Comparison of ENCODE assay signal across 16 mouse cellular contexts in the genomic region with DNA sequence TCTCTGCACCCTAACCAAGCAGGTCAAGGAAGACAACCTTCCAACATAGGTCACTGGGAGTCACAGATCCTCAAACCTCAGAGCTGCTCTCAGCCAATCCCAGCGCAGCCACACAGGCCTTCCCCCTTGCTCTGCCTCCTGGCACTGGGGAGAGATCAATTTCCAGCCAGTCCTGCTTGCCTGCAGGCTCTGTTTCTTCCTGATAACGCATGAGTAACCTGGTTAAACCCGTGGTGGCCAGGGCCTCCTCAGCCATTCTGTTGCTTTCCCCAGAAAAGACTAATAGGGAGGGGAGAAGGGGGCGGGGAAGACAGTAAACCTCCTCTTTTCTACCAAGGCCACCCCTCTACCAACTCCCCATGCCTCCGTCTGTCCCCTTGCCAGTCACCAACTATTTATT. TPM values are rescaled to one million over a fixed set of nuclear protein-coding genes. Genes with fewer than 3 reads are reported as not detected.
DNase-seq lines count a peak whose midpoint lies in the region; ATAC-seq and TF ChIP-seq lines count a peak whose summit lies in the region.
"Had no signal": no experiment of that assay in that cellular context is flagged by ENCODE, and none has a peak within 500 bp of the region (broad histone marks: within the 10 kb centered on the region; RNA-seq: fewer than 3 reads in every experiment).

No protein-coding gene starts in this region.

- DNase-seq in hindbrain, embryonic 10.5 days (ENCODE audit: low spot score): no peak
- DNase-seq in MEL (ENCODE audit: low read depth, low spot score): peak; percentile 84
- DNase-seq in embryonic facial prominence, embryonic 10.5 days (ENCODE audit: low spot score): no peak
- no peak for DNase-seq in urinary bladder, postnatal 25 days (ENCODE audit: low spot score)
- no peak for DNase-seq in thymus, postnatal 36 days
- DNase-seq: gastrocnemius, postnatal 14 days; heart, postnatal 4 days; lung, postnatal 14 days; thymus, postnatal 4 days had no signal

- no peak for ATAC-seq in hindbrain, embryonic 13.5 days (ENCODE audit: low FRiP score)
- ATAC-seq in liver, embryonic 16.5 days (ENCODE audit: low read depth): peak; percentile 48
- ATAC-seq: inflammation-experienced regulatory T-cells, adult 6 months had no signal

- no peaks in the 10 kb centered on the region for H3K36me3 ChIP-seq in hindbrain, embryonic 13.5 days
- H3K36me3 ChIP-seq in hindbrain, embryonic 10.5 days: no peaks in the 10 kb centered on the region
- H3K36me3 ChIP-seq in MEL (ENCODE audit: control insufficient read depth in 1 of 2, insufficient read depth in 2 of 2, low read length in 2 of 2): peaks cover 0 to 8% of the 10 kb centered on the region in 2 experiments; a peak in 1 of 4 replicates
- H3K36me3 ChIP-seq in embryonic facial prominence, embryonic 10.5 days (replicated peaks): no peaks in the 10 kb centered on the region
- H3K36me3 ChIP-seq in liver, embryonic 16.5 days (ENCODE audit: control insufficient read depth, insufficient read depth): no peaks in the 10 kb centered on the region
- H3K36me3 ChIP-seq: midbrain, embryonic 12.5 days; stomach, embryonic 15.5 days had no signal

- H3K4me3 ChIP-seq in hindbrain, embryonic 13.5 days: no peak overlapping the region
- no peak overlapping the region for H3K4me3 ChIP-seq in hindbrain, embryonic 10.5 days
- H3K4me3 ChIP-seq in MEL (ENCODE audit: control insufficient read depth in 1 of 2, insufficient read depth in 1 of 2, low read depth in 2 of 2, low read length in 2 of 2): no peak overlapping the region
- 0 out of 2 replicates have a peak overlapping the region, but pooled peaks have one; percentile 8 for H3K4me3 ChIP-seq in embryonic facial prominence, embryonic 10.5 days
- no peak overlapping the region for H3K4me3 ChIP-seq in liver, embryonic 16.5 days (ENCODE audit: low read depth, low read length)
- H3K4me3 ChIP-seq: left cerebral cortex, adult 2 months; limb, embryonic 12.5 days; midbrain, embryonic 12.5 days; stomach, embryonic 15.5 days had no signal

- no peaks in the 10 kb centered on the region for H3K79me2 ChIP-seq in MEL (ENCODE audit: control insufficient read depth, insufficient read depth, low read length, poor library complexity)

- peaks cover 30% of the 10 kb centered on the region for H3K4me1 ChIP-seq in hindbrain, embryonic 13.5 days (replicated peaks)
- H3K4me1 ChIP-seq in hindbrain, embryonic 10.5 days (replicated peaks): peaks cover 40% of the 10 kb centered on the region
- H3K4me1 ChIP-seq in MEL (ENCODE audit: control insufficient read depth in 1 of 2, insufficient read depth in 2 of 2, low read length in 2 of 2): peaks cover 6 to 16% of the 10 kb centered on the region in 2 experiments; a peak in 3 of 4 replicates
- H3K4me1 ChIP-seq in embryonic facial prominence, embryonic 10.5 days: peaks cover 35% of the 10 kb centered on the region
- peaks cover 16% of the 10 kb centered on the region for H3K4me1 ChIP-seq in liver, embryonic 16.5 days (ENCODE audit: control insufficient read depth, low read depth, low read length)

- peak; percentile 57 to 68 for TF ChIP-seq EP300 in MEL (IDR thresholded peaks at IDR 0.05; ENCODE audit: low read depth in 1 of 2, low read length in 2 of 2)

- no peak for TF ChIP-seq RAD21 in MEL (IDR thresholded peaks at IDR 0.05; ENCODE audit: low read depth, low read length)

- 0 out of 2 replicates have a peak overlapping the region, but pooled peaks have one; percentile 19 for H3K9ac ChIP-seq in hindbrain, embryonic 13.5 days
- H3K9ac ChIP-seq in MEL (ENCODE audit: control insufficient read depth, low read depth, low read length, poor library complexity, severe bottlenecking): no peak overlapping the region
- H3K9ac ChIP-seq in liver, embryonic 16.5 days (ENCODE audit: low read depth, low read length): no peak overlapping the region
- H3K9ac ChIP-seq: limb, embryonic 12.5 days; midbrain, embryonic 12.5 days; stomach, embryonic 15.5 days had no signal

- TF ChIP-seq POLR2A in MEL (IDR thresholded peaks at IDR 0.05; ENCODE audit: control insufficient read depth in 1 of 2, insufficient read depth in 1 of 2, low read depth in 1 of 2, low read length in 2 of 2, poor library complexity in 1 of 2): no peak

- H3K4me2 ChIP-seq in hindbrain, embryonic 13.5 days: no peak overlapping the region
- H3K4me2 ChIP-seq in liver, embryonic 16.5 days (ENCODE audit: low read depth, low read length): no peak overlapping the region
- H3K4me2 ChIP-seq: limb, embryonic 12.5 days; midbrain, embryonic 12.5 days; stomach, embryonic 15.5 days had no signal

- no peaks in the 10 kb centered on the region for H3K9me3 ChIP-seq in hindbrain, embryonic 13.5 days
- peaks cover 7% of the 10 kb centered on the region; the same call in 1 of the 2 replicates for H3K9me3 ChIP-seq in hindbrain, embryonic 10.5 days
- H3K9me3 ChIP-seq in MEL (replicated peaks; ENCODE audit: insufficient read depth, low read length): no peaks in the 10 kb centered on the region
- no peaks in the 10 kb centered on the region for H3K9me3 ChIP-seq in embryonic facial prominence, embryonic 10.5 days
- H3K9me3 ChIP-seq in liver, embryonic 16.5 days (replicated peaks; ENCODE audit: control insufficient read depth, low read length): no peaks in the 10 kb centered on the region
- H3K9me3 ChIP-seq: limb, embryonic 12.5 days; midbrain, embryonic 12.5 days; stomach, embryonic 15.5 days had no signal

- WGBS in hindbrain, embryonic 13.5 days: 21% methylated on average over 5 of the region's 5 CpGs
- WGBS in hindbrain, embryonic 10.5 days: 25% methylated on average over 5 of the region's 5 CpGs
- 24% methylated on average over 5 of the region's 5 CpGs for WGBS in embryonic facial prominence, embryonic 10.5 days
- 6% methylated on average over 5 of the region's 5 CpGs for WGBS in liver, embryonic 16.5 days (ENCODE audit: insufficient replicate concordance)

- TF ChIP-seq CTCF in MEL (IDR thresholded peaks at IDR 0.05 in 2 of 3, conservative IDR thresholded peaks at IDR 0.05 in 1 of 3; ENCODE audit: control insufficient read depth in 1 of 3, insufficient read depth in 1 of 3, low read depth in 2 of 3, low read length in 3 of 3, poor library complexity in 1 of 3, severe bottlenecking in 1 of 3): no peak

- no peak overlapping the region for H3K27ac ChIP-seq in hindbrain, embryonic 13.5 days
- no peak overlapping the region for H3K27ac ChIP-seq in hindbrain, embryonic 10.5 days
- H3K27ac ChIP-seq in MEL (ENCODE audit: control insufficient read depth, low read depth, low read length): no peak overlapping the region
- H3K27ac ChIP-seq in embryonic facial prominence, embryonic 10.5 days (replicated peaks): no peak overlapping the region
- H3K27ac ChIP-seq in liver, embryonic 16.5 days (ENCODE audit: low read length): no peak overlapping the region
- H3K27ac ChIP-seq: left cerebral cortex, adult 2 months; limb, embryonic 12.5 days; midbrain, embryonic 12.5 days; stomach, embryonic 15.5 days had no signal

- peaks cover 99% of the 10 kb centered on the region for H3K27me3 ChIP-seq in hindbrain, embryonic 13.5 days
- H3K27me3 ChIP-seq in hindbrain, embryonic 10.5 days (ENCODE audit: insufficient read depth, poor library complexity, severe bottlenecking): peaks cover 100% of the 10 kb centered on the region
- H3K27me3 ChIP-seq in MEL (ENCODE audit: control insufficient read depth in 1 of 2, insufficient read depth in 2 of 2, low read length in 2 of 2): peaks cover under 1 to 6% of the 10 kb centered on the region in 2 experiments
- peaks cover 98% of the 10 kb centered on the region for H3K27me3 ChIP-seq in embryonic facial prominence, embryonic 10.5 days (replicated peaks; ENCODE audit: low read depth, poor library complexity, severe bottlenecking)
- peaks cover 73% of the 10 kb centered on the region for H3K27me3 ChIP-seq in liver, embryonic 16.5 days (ENCODE audit: control insufficient read depth, insufficient read depth, low read depth, low read length)

RNA-seq across cellular contexts. Expression of gene Shroom1, which starts 4.7 kb away (rescaled TPM):
- polyA plus RNA-seq in hindbrain, embryonic 13.5 days (2015; fragmentation: Nextera tagmentation; extraction: Ambion mirVana): 2.5 and 2.6 TPM in 2 replicates
- 1.8 and 2.0 TPM in 2 replicates for polyA plus RNA-seq in hindbrain, embryonic 10.5 days (2016; fragmentation: Nextera tagmentation; extraction: Ambion mirVana)
- total RNA-seq in MEL (2012; rRNA removed): not detected in 2 replicates
- polyA plus RNA-seq in MEL (2012; ENCODE audit: insufficient read depth in 1 of 2, insufficient read length in 2 of 2, low read depth in 1 of 2, low replicate concordance in 2 of 2, missing spikeins in 1 of 2): under 1 TPM in 1 of 2 experiments, not detected in 1; 0.19 TPM
- 2.3 and 2.4 TPM in 2 replicates for polyA plus RNA-seq in embryonic facial prominence, embryonic 10.5 days (2016; fragmentation: Nextera tagmentation; extraction: Ambion mirVana)
- polyA plus RNA-seq in liver, embryonic 16.5 days (2015; fragmentation: Nextera tagmentation; extraction: Ambion mirVana): 3.1 and 4.1 TPM in 2 replicates

RNA-seq across cellular contexts. Expression of gene Gm10447, which starts 4.8 kb away (rescaled TPM):
- polyA plus RNA-seq in hindbrain, embryonic 13.5 days (2015; fragmentation: Nextera tagmentation; extraction: Ambion mirVana): 0.06 and 0.16 TPM in 2 replicates
- not detected in 2 replicates for polyA plus RNA-seq in hindbrain, embryonic 10.5 days (2016; fragmentation: Nextera tagmentation; extraction: Ambion mirVana)
- not detected in 2 replicates for total RNA-seq in MEL (2012; rRNA removed)
- not detected for polyA plus RNA-seq in MEL (2012; ENCODE audit: insufficient read depth in 1 of 2, insufficient read length in 2 of 2, low read depth in 1 of 2, low replicate concordance in 2 of 2, missing spikeins in 1 of 2)
- 0.16 and 0.19 TPM in 2 replicates for polyA plus RNA-seq in embryonic facial prominence, embryonic 10.5 days (2016; fragmentation: Nextera tagmentation; extraction: Ambion mirVana)
- 0.18 and 0.22 TPM in 2 replicates for polyA plus RNA-seq in liver, embryonic 16.5 days (2015; fragmentation: Nextera tagmentation; extraction: Ambion mirVana)
- total RNA-seq: gastrocnemius, postnatal 14 days; heart, postnatal 4 days had no signal
- polyA plus RNA-seq: inflammation-experienced regulatory T-cells, adult 6 months; midbrain, embryonic 12.5 days had no signal

RNA-seq across cellular contexts. Expression of gene Gm9837, which starts 8.6 kb away (rescaled TPM):
- not detected in 2 replicates for polyA plus RNA-seq in hindbrain, embryonic 13.5 days (2015; fragmentation: Nextera tagmentation; extraction: Ambion mirVana)
- polyA plus RNA-seq in hindbrain, embryonic 10.5 days (2016; fragmentation: Nextera tagmentation; extraction: Ambion mirVana): not detected in 2 replicates
- not detected in 2 replicates for total RNA-seq in MEL (2012; rRNA removed)
- polyA plus RNA-seq in MEL (2012; ENCODE audit: insufficient read depth in 1 of 2, insufficient read length in 2 of 2, low read depth in 1 of 2, low replicate concordance in 2 of 2, missing spikeins in 1 of 2): not detected
- not detected in 2 replicates for polyA plus RNA-seq in embryonic facial prominence, embryonic 10.5 days (2016; fragmentation: Nextera tagmentation; extraction: Ambion mirVana)
- polyA plus RNA-seq in liver, embryonic 16.5 days (2015; fragmentation: Nextera tagmentation; extraction: Ambion mirVana): not detected in 2 replicates
- total RNA-seq: gastrocnemius, postnatal 14 days; heart, postnatal 4 days had no signal
- polyA plus RNA-seq: inflammation-experienced regulatory T-cells, adult 6 months; limb, embryonic 12.5 days; midbrain, embryonic 12.5 days; stomach, embryonic 15.5 days had no signal

RNA-seq across cellular contexts. Expression of gene Gm9945, which starts 18.2 kb away (rescaled TPM):
- 0.28 TPM in 1 of 2 replicates, not detected in the other for polyA plus RNA-seq in hindbrain, embryonic 13.5 days (2015; fragmentation: Nextera tagmentation; extraction: Ambion mirVana)
- not detected in 2 replicates for polyA plus RNA-seq in hindbrain, embryonic 10.5 days (2016; fragmentation: Nextera tagmentation; extraction: Ambion mirVana)
- not detected in 2 replicates for total RNA-seq in MEL (2012; rRNA removed)
- not detected for polyA plus RNA-seq in MEL (2012; ENCODE audit: insufficient read depth in 1 of 2, insufficient read length in 2 of 2, low read depth in 1 of 2, low replicate concordance in 2 of 2, missing spikeins in 1 of 2)
- 0.16 TPM in 1 of 2 replicates, not detected in the other for polyA plus RNA-seq in embryonic facial prominence, embryonic 10.5 days (2016; fragmentation: Nextera tagmentation; extraction: Ambion mirVana)
- polyA plus RNA-seq in liver, embryonic 16.5 days (2015; fragmentation: Nextera tagmentation; extraction: Ambion mirVana): 0.49 and 0.64 TPM in 2 replicates
- total RNA-seq: gastrocnemius, postnatal 14 days; heart, postnatal 4 days had no signal
- polyA plus RNA-seq: inflammation-experienced regulatory T-cells, adult 6 months; limb, embryonic 12.5 days; midbrain, embryonic 12.5 days; stomach, embryonic 15.5 days had no signal

RNA-seq across cellular contexts. Expression of gene Sowaha, which starts 18.3 kb away (rescaled TPM):
- 0.55 and 0.71 TPM in 2 replicates for polyA plus RNA-seq in hindbrain, embryonic 13.5 days (2015; fragmentation: Nextera tagmentation; extraction: Ambion mirVana)
- 0.26 and 0.44 TPM in 2 replicates for polyA plus RNA-seq in hindbrain, embryonic 10.5 days (2016; fragmentation: Nextera tagmentation; extraction: Ambion mirVana)
- total RNA-seq in MEL (2012; rRNA removed): not detected in 2 replicates
- not detected for polyA plus RNA-seq in MEL (2012; ENCODE audit: insufficient read depth in 1 of 2, insufficient read length in 2 of 2, low read depth in 1 of 2, low replicate concordance in 2 of 2, missing spikeins in 1 of 2)
- 0.44 and 0.82 TPM in 2 replicates for polyA plus RNA-seq in embryonic facial prominence, embryonic 10.5 days (2016; fragmentation: Nextera tagmentation; extraction: Ambion mirVana)
- polyA plus RNA-seq in liver, embryonic 16.5 days (2015; fragmentation: Nextera tagmentation; extraction: Ambion mirVana): 13.5 and 15.9 TPM in 2 replicates
- polyA plus RNA-seq: inflammation-experienced regulatory T-cells, adult 6 months had no signal
